Mouse (Mus musculus) WW6 (cell line): ENCODE data around the gene Vamp4.
A peak's percentile ranks its signal among the peaks of the same experiment; 100 is the strongest.

Experiments used
- DNase-seq: peaks from one replicate; pipeline ENCODE4 v3.0.0-alpha.2; 2013; ENCODE audit warnings: low read depth, low spot score

Gene Vamp4

GRCm38 (mm10) chr1:162570260-162570748 lies at the start of gene Vamp4:
TSS of gene Vamp4 (plus strand) at chr1:162570515.
- peak; percentile 88 for DNase-seq

- DNase-seq, result no peak
Measured at GRCm38 (mm10) chr1:162529651-162530050, 40.7 kb upstream of the Vamp4 start.

GRCm38 (mm10) chr1:162530666-162531065 lies 39.6 kb upstream of the Vamp4 start:
- no peak for DNase-seq

- DNase-seq, result no peak
Measured at GRCm38 (mm10) chr1:162531584-162531983, 38.7 kb upstream of the Vamp4 start.

GRCm38 (mm10) chr1:162532330-162532729 lies 38.0 kb upstream of the Vamp4 start:
- DNase-seq, result no peak

GRCm38 (mm10) chr1:162533766-162534560 lies 36.4 kb upstream of the Vamp4 start:
- no peak for DNase-seq

GRCm38 (mm10) chr1:162543231-162543630 lies 27.1 kb upstream of the Vamp4 start:
- DNase-seq, result no peak

- DNase-seq, result no peak
Measured at GRCm38 (mm10) chr1:162547607-162548006, 22.7 kb upstream of the Vamp4 start.

- peak; percentile 76 for DNase-seq
Measured at GRCm38 (mm10) chr1:162548016-162548916, 22.0 kb upstream of the Vamp4 start, which contains the start of gene Mettl13. TSS of gene Mettl13 (minus strand) at chr1:162548551.

GRCm38 (mm10) chr1:162548917-162549613 lies 21.2 kb upstream of the Vamp4 start:
- no peak for DNase-seq

GRCm38 (mm10) chr1:162549615-162550283 lies 20.6 kb upstream of the Vamp4 start:
- DNase-seq, result no peak

- DNase-seq, result no peak
Measured at GRCm38 (mm10) chr1:162552956-162553355, 17.4 kb upstream of the Vamp4 start.

- no peak for DNase-seq
Measured at GRCm38 (mm10) chr1:162554193-162554592, 16.1 kb upstream of the Vamp4 start.

- no peak for DNase-seq
Measured at GRCm38 (mm10) chr1:162563236-162563635, 7.1 kb upstream of the Vamp4 start.

GRCm38 (mm10) chr1:162564992-162565391 lies 5.3 kb upstream of the Vamp4 start:
- no peak for DNase-seq

- DNase-seq, result no peak
Measured at GRCm38 (mm10) chr1:162567351-162567750, 3.0 kb upstream of the Vamp4 start.

GRCm38 (mm10) chr1:162570931-162571601 lies 751 bp downstream of the Vamp4 start:
- DNase-seq, result no peak

GRCm38 (mm10) chr1:162575098-162575497 lies 4.8 kb downstream of the Vamp4 start:
- DNase-seq, result no peak

GRCm38 (mm10) chr1:162582884-162583283 lies 12.6 kb downstream of the Vamp4 start:
- DNase-seq, result no peak

- DNase-seq, result no peak
Measured at GRCm38 (mm10) chr1:162586282-162586681, 16.0 kb downstream of the Vamp4 start.

- DNase-seq, result no peak
Measured at GRCm38 (mm10) chr1:162588606-162589005, 18.3 kb downstream of the Vamp4 start.
